19 mouse cellular contexts compared by ENCODE assay signal in genomic region chr3:108499826-108500225, GRCm38 (mm10). TPM values are rescaled to one million over a fixed set of nuclear protein-coding genes. Genes with fewer than 3 reads are reported as not detected.
DNase-seq lines count a peak whose midpoint lies in the region; ATAC-seq and TF ChIP-seq lines count a peak whose summit lies in the region.
"Had no signal": no experiment of that assay in that cellular context is flagged by ENCODE, and none has a peak within 500 bp of the region (broad histone marks: within the 10 kb centered on the region; RNA-seq: fewer than 3 reads in every experiment).

No protein-coding gene starts in this region.

- H3K27ac ChIP-seq in lung, embryonic 16.5 days (ENCODE audit: low read length) = no peak overlapping the region
- H3K27ac ChIP-seq: embryonic facial prominence, embryonic 12.5 days; limb, embryonic 10.5 days; liver, embryonic 13.5 days; midbrain, embryonic 12.5 days had no signal

- H3K36me3 ChIP-seq in lung, embryonic 16.5 days (ENCODE audit: control insufficient read depth, insufficient read depth, low read length) = no peaks in the 10 kb centered on the region
- H3K36me3 ChIP-seq: embryonic facial prominence, embryonic 12.5 days; limb, embryonic 10.5 days; liver, embryonic 13.5 days; midbrain, embryonic 12.5 days had no signal

- no peak overlapping the region for H3K4me2 ChIP-seq in lung, embryonic 16.5 days (ENCODE audit: low read depth, low read length)
- H3K4me2 ChIP-seq: embryonic facial prominence, embryonic 12.5 days; liver, embryonic 13.5 days; midbrain, embryonic 12.5 days had no signal

- H3K4me1 ChIP-seq in lung, embryonic 16.5 days (replicated peaks; ENCODE audit: control insufficient read depth, insufficient read depth, low read length) = no peaks in the 10 kb centered on the region
- H3K4me1 ChIP-seq: liver, embryonic 13.5 days had no signal

- H3K9me3 ChIP-seq in lung, embryonic 16.5 days (ENCODE audit: control insufficient read depth, low read length) = no peaks in the 10 kb centered on the region
- H3K9me3 ChIP-seq: embryonic facial prominence, embryonic 12.5 days; limb, embryonic 10.5 days; liver, embryonic 13.5 days; midbrain, embryonic 12.5 days had no signal

- H3K4me3 ChIP-seq in lung, embryonic 16.5 days (ENCODE audit: low read length) = no peak overlapping the region
- H3K4me3 ChIP-seq: embryonic facial prominence, embryonic 12.5 days; limb, embryonic 10.5 days; liver, embryonic 13.5 days; midbrain, embryonic 12.5 days had no signal

- no peak for TF ChIP-seq POLR2A in brain, embryonic 14.5 days (IDR thresholded peaks at IDR 0.05; ENCODE audit: borderline replicate concordance, extremely low read depth, insufficient read depth, insufficient read length, poor library complexity, severe bottlenecking)

- WGBS in lung, embryonic 16.5 days = 56% methylated on average over 8 of the region's 8 CpGs

- no peak for ATAC-seq in lung, embryonic 16.5 days (ENCODE audit: low read depth)

- TF ChIP-seq CTCF in brain, embryonic 14.5 days (IDR thresholded peaks at IDR 0.05; ENCODE audit: borderline replicate concordance, extremely low read depth, insufficient read depth, insufficient read length) = no peak

- no peak for DNase-seq in lung, postnatal 4 days
- peak; percentile 31 for DNase-seq in brain, embryonic 14.5 days (ENCODE audit: low read depth)
- DNase-seq in cerebellum, postnatal 10 days = peak; percentile 95 to 97
- peak; percentile 30 to 68 for DNase-seq in kidney, postnatal 25 days
- DNase-seq in thymus, postnatal 14 days = no peak
- no peak for DNase-seq in lung, postnatal 36 days
- DNase-seq: adrenal gland, postnatal 10 days; heart, adult 18-20 months; layer of hippocampus, adult 9-11 months; liver, embryonic 13.5 days; lung, postnatal 10 days; thymus, postnatal 25 days had no signal

- H3K9ac ChIP-seq in lung, embryonic 16.5 days (ENCODE audit: low read length) = 0 out of 2 replicates have a peak overlapping the region, but pooled peaks have one; percentile 6
- H3K9ac ChIP-seq: embryonic facial prominence, embryonic 12.5 days; liver, embryonic 13.5 days; midbrain, embryonic 12.5 days had no signal

- H3K27me3 ChIP-seq in lung, embryonic 16.5 days (ENCODE audit: control insufficient read depth, insufficient read depth, low read depth, low read length) = no peaks in the 10 kb centered on the region
- H3K27me3 ChIP-seq: CH12.LX; embryonic facial prominence, embryonic 12.5 days; midbrain, embryonic 12.5 days had no signal

RNA-seq across cellular contexts. Expression of gene 1700013F07Rik, which starts 34.1 kb away (rescaled TPM):
- polyA plus RNA-seq in lung, embryonic 16.5 days (2015; fragmentation: Nextera tagmentation; extraction: Ambion mirVana) = 3.1 and 5.0 TPM in 2 replicates
- 2.1 and 2.4 TPM in 2 replicates for polyA plus RNA-seq in brain, embryonic 14.5 days (2012; rRNA removed)
- polyA plus RNA-seq: heart, postnatal 0 days; intestine, embryonic 14.5 days; liver, embryonic 13.5 days had no signal

RNA-seq across cellular contexts. Expression of gene 5330417C22Rik, which starts 36.5 kb away (rescaled TPM):
- 19.6 and 22.3 TPM in 2 replicates for polyA plus RNA-seq in lung, embryonic 16.5 days (2015; fragmentation: Nextera tagmentation; extraction: Ambion mirVana)
- polyA plus RNA-seq in brain, embryonic 14.5 days (2012; rRNA removed) = 7.2 and 9.2 TPM in 2 replicates

RNA-seq across cellular contexts. Expression of gene Sars, which starts 54.8 kb away (rescaled TPM):
- polyA plus RNA-seq in lung, embryonic 16.5 days (2015; fragmentation: Nextera tagmentation; extraction: Ambion mirVana) = 112 and 117 TPM in 2 replicates
- polyA plus RNA-seq in brain, embryonic 14.5 days (2012; rRNA removed) = 120 and 161 TPM in 2 replicates

Comparison
In these comparisons a context has a peak if more than half of its experiments do, and no peak if none do; other contexts are left out.
1. DNase-seq: peak in brain, embryonic 14.5 days (single experiment), cerebellum, postnatal 10 days (2 of 2) and kidney, postnatal 25 days (2 of 2); none in lung, postnatal 4 days (0 of 2), thymus, postnatal 14 days (single experiment) and lung, postnatal 36 days (single experiment).